Mouse (Mus musculus) liver, embryonic 14.5 days (tissue): ENCODE measurements around the gene Lamc1.

ENCODE experiments used
- CTCF ChIP-seq: IDR thresholded peaks from 2 replicates; pipeline ENCODE4 v1.5.1; 2016; ENCODE audit warnings: antibody characterized with exemption, low read depth, control low read depth
- EP300 ChIP-seq: IDR thresholded peaks from 2 replicates; pipeline ENCODE4 v1.6.1; 2016; ENCODE audit warnings: antibody characterized with exemption, low read depth

DNA sequence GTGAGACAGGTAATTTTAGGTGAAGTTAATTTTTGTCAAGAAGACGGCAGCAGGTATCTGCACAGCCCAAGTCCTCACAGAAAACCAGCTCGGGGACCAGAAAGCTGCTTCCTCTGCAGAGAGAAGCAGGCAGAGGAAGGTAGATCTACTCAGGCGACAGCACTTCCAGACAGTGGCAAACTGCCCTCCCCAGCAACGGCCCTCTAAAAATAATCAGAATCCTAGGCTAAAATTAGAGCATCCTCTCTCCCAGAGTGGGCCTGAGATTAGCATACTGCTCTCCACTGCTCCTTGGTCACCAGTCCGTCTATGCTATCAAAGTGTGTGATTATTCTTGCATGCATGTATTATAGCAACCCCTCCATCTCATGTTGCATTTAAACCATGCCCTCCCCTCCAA is 52.2 kb downstream of the Lamc1 start:
- TF ChIP-seq EP300: no peak
- TF ChIP-seq CTCF: no peak
